33 mouse cellular contexts compared by ENCODE assay signal in genomic region chr10:5044481-5044880, GRCm38 (mm10). TPM values are rescaled to one million over a fixed set of nuclear protein-coding genes. Genes with fewer than 3 reads are reported as not detected.
A peak's percentile ranks its signal among the peaks of the same experiment; 100 is the strongest.
DNase-seq lines count a peak whose midpoint lies in the region; ATAC-seq and TF ChIP-seq lines count a peak whose summit lies in the region.
"Had no signal": no experiment of that assay in that cellular context is flagged by ENCODE, and none has a peak within 500 bp of the region (broad histone marks: within the 10 kb centered on the region; RNA-seq: fewer than 3 reads in every experiment).

No protein-coding gene starts in this region.

- H3K4me1 ChIP-seq in neural tube, embryonic 15.5 days, result no peaks in the 10 kb centered on the region
- H3K4me1 ChIP-seq: embryonic facial prominence, embryonic 10.5 days; forebrain, embryonic 12.5 days; forebrain, embryonic 15.5 days; heart, embryonic 10.5 days; heart, embryonic 13.5 days; hindbrain, embryonic 10.5 days; hindbrain, embryonic 13.5 days; intestine, embryonic 15.5 days had no signal

- H3K4me3 ChIP-seq in gastrocnemius, adult 2 months, result no peak overlapping the region
- H3K4me3 ChIP-seq in neural tube, embryonic 15.5 days (replicated peaks), result no peak overlapping the region
- H3K4me3 ChIP-seq: embryonic facial prominence, embryonic 10.5 days; embryonic facial prominence, embryonic 13.5 days; erythroblast, embryonic 14.5 days; forebrain, embryonic 12.5 days; forebrain, embryonic 15.5 days; heart, adult 2 months; heart, embryonic 10.5 days; heart, embryonic 13.5 days; hindbrain, embryonic 10.5 days; hindbrain, embryonic 13.5 days; intestine, embryonic 15.5 days had no signal

- H3K4me2 ChIP-seq in neural tube, embryonic 15.5 days, result no peak overlapping the region
- H3K4me2 ChIP-seq: embryonic facial prominence, embryonic 13.5 days; forebrain, embryonic 12.5 days; forebrain, embryonic 15.5 days; heart, embryonic 13.5 days; hindbrain, embryonic 13.5 days; intestine, embryonic 15.5 days had no signal

- H3K9ac ChIP-seq in neural tube, embryonic 15.5 days (replicated peaks), result no peak overlapping the region
- H3K9ac ChIP-seq: embryonic facial prominence, embryonic 13.5 days; forebrain, embryonic 12.5 days; forebrain, embryonic 15.5 days; heart, embryonic 13.5 days; hindbrain, embryonic 13.5 days; intestine, embryonic 15.5 days had no signal

- peaks cover 53% of the 10 kb centered on the region for H3K36me3 ChIP-seq in neural tube, embryonic 15.5 days
- H3K36me3 ChIP-seq: forebrain, embryonic 12.5 days; forebrain, embryonic 15.5 days had no signal

- WGBS in neural tube, embryonic 15.5 days, result 91% methylated on average over 8 of the region's 8 CpGs

- H3K9me3 ChIP-seq in neural tube, embryonic 15.5 days (replicated peaks), result no peaks in the 10 kb centered on the region
- H3K9me3 ChIP-seq: embryonic facial prominence, embryonic 10.5 days; embryonic facial prominence, embryonic 13.5 days; forebrain, embryonic 12.5 days; forebrain, embryonic 15.5 days; G1E; heart, embryonic 10.5 days; heart, embryonic 13.5 days; hindbrain, embryonic 10.5 days; hindbrain, embryonic 13.5 days; intestine, embryonic 15.5 days had no signal

- no peak for DNase-seq in gastrocnemius, adult 2 months
- no peak for DNase-seq in gastrocnemius, adult 18-20 months (ENCODE audit: low spot score)
- peak; percentile 48 for DNase-seq in 416B (ENCODE audit: low read depth)
- DNase-seq in lung, adult 18-20 months, result no peak
- DNase-seq: adrenal gland, adult 8-10 months; adrenal gland, postnatal 25 days; B cell, adult 2 months; cerebellum, adult 18-20 months; cerebellum, adult 9-11 months; cerebellum, postnatal 25 days; embryo, embryonic 11 days; gastrocnemius, postnatal 14 days; heart, adult 2 months; heart, postnatal 14 days had no signal

- intact Hi-C loops in gastrocnemius, adult 2 months (cut with DNase I), result no loop called here

- H3K27me3 ChIP-seq in neural tube, embryonic 15.5 days (replicated peaks), result no peaks in the 10 kb centered on the region
- H3K27me3 ChIP-seq: CH12.LX; embryonic facial prominence, embryonic 13.5 days; forebrain, embryonic 12.5 days; forebrain, embryonic 15.5 days; heart, embryonic 13.5 days; hindbrain, embryonic 13.5 days; intestine, embryonic 15.5 days; Patski had no signal

- no peak for TF ChIP-seq CTCF in gastrocnemius, adult 2 months (IDR thresholded peaks at IDR 0.05)

- ATAC-seq in granulocyte monocyte progenitor cell, adult 5-6 weeks (replicated peaks; ENCODE audit: poor library complexity, severe bottlenecking), result peak; percentile 89
- peak; percentile 87 for ATAC-seq in megakaryocyte progenitor cell, adult 5-6 weeks (replicated peaks; ENCODE audit: poor library complexity)
- ATAC-seq in activated CD4-positive, CD25-positive, alpha-beta regulatory T cell, adult 4 months, result no peak
- no peak for ATAC-seq in neural tube, embryonic 15.5 days (ENCODE audit: low FRiP score)
- ATAC-seq: forebrain, embryonic 15.5 days; hindbrain, embryonic 16.5 days; intestine, embryonic 15.5 days; Patski had no signal

- H3K27ac ChIP-seq in gastrocnemius, adult 2 months, result peak overlapping the region; percentile 41; the same call in 1 of the 2 replicates
- H3K27ac ChIP-seq in neural tube, embryonic 15.5 days (replicated peaks), result no peak overlapping the region
- H3K27ac ChIP-seq: embryonic facial prominence, embryonic 10.5 days; embryonic facial prominence, embryonic 13.5 days; forebrain, embryonic 12.5 days; forebrain, embryonic 15.5 days; heart, adult 2 months; heart, embryonic 10.5 days; heart, embryonic 13.5 days; hindbrain, embryonic 10.5 days; hindbrain, embryonic 13.5 days; intestine, embryonic 15.5 days had no signal

RNA-seq across cellular contexts. Expression of gene Gm10097, which starts 24.5 kb away (rescaled TPM):
- under 1 TPM; 0.23 to 0.36 TPM for total RNA-seq in gastrocnemius, adult 2 months (2021)
- total RNA-seq in gastrocnemius, adult 18-20 months (2021), result under 1 TPM; 0.16 to 0.88 TPM
- total RNA-seq in granulocyte monocyte progenitor cell, adult 5-6 weeks (2014; fragmentation: Nextera tagmentation), result not detected in 2 replicates
- not detected in 2 replicates for total RNA-seq in granulocyte monocyte progenitor cell, adult 5-6 weeks (2017)
- not detected in 2 replicates for total RNA-seq in megakaryocyte progenitor cell, adult 5-6 weeks (2015)
- 0.04 TPM in 1 of 2 replicates, not detected in the other for total RNA-seq in megakaryocyte progenitor cell, adult 5-6 weeks (2017)
- not detected for polyA plus RNA-seq in activated CD4-positive, CD25-positive, alpha-beta regulatory T cell, adult 4 months (2017; shearing (Covaris generic))
- polyA plus RNA-seq in neural tube, embryonic 15.5 days (2015; fragmentation: Nextera tagmentation; extraction: Ambion mirVana), result 0.10 and 0.14 TPM in 2 replicates
- total RNA-seq: adrenal gland, adult 8-10 months; adrenal gland, postnatal 25 days; CH12.LX had no signal
- polyA plus RNA-seq: cortical plate, adult 2 months; erythroblast, embryonic 14.5 days; G1E; Patski had no signal

Comparison
In these comparisons a context has a peak if more than half of its experiments do, and no peak if none do; other contexts are left out.
1. ATAC-seq: peak in granulocyte monocyte progenitor cell, adult 5-6 weeks (single experiment) and megakaryocyte progenitor cell, adult 5-6 weeks (single experiment); none in activated CD4-positive, CD25-positive, alpha-beta regulatory T cell, adult 4 months (single experiment) and neural tube, embryonic 15.5 days (single experiment).